Mouse (Mus musculus): ENCODE measurements around the gene Trnp1. TPM values are rescaled to one million over a fixed set of nuclear protein-coding genes. Genes with fewer than 3 reads are reported as not detected.
"Not testable (repeated sequence)": the region's sequence is repeated elsewhere in the genome, so short reads cannot be mapped to it uniquely, and the experiment has no call there.

Gene Trnp1
- total RNA-seq (2022), result 10 to 100 TPM in 1 of 4 experiments, 1 to 10 TPM in 3; 3.1 to 10.6 (median 6.3) TPM

DNA sequence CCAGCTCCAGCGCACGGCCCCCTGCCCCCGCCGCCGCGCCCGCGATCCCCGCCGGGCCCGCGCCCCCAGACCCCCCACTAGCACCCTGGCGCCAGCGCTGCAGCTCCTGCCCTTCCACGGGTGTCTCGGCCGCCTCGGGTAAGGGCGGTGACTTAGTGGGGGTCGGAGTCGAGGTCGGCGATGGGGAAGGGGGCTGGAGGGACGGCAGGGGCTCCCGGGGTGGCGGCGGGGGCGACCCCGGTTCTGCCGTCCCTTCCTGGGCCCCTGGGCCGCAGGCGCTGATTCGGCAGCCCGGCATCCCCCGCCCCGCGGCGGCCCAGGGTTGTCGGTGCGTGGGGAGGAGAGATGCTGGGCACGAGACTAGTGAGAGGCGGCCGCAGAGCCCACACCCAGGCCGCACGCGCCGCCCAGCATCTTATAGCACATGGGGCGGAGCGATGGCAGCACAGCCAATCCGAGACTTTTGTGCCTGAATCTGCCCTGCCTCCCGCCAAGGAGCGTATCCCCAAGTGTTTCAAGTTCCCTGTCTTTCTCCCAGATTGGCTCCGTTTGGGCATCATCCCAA, at the start of gene Trnp1:
TSS of gene Trnp1 (minus strand) at position 391 of the 565 bp plus-strand sequence.
- no peak for DNase-seq

DNA sequence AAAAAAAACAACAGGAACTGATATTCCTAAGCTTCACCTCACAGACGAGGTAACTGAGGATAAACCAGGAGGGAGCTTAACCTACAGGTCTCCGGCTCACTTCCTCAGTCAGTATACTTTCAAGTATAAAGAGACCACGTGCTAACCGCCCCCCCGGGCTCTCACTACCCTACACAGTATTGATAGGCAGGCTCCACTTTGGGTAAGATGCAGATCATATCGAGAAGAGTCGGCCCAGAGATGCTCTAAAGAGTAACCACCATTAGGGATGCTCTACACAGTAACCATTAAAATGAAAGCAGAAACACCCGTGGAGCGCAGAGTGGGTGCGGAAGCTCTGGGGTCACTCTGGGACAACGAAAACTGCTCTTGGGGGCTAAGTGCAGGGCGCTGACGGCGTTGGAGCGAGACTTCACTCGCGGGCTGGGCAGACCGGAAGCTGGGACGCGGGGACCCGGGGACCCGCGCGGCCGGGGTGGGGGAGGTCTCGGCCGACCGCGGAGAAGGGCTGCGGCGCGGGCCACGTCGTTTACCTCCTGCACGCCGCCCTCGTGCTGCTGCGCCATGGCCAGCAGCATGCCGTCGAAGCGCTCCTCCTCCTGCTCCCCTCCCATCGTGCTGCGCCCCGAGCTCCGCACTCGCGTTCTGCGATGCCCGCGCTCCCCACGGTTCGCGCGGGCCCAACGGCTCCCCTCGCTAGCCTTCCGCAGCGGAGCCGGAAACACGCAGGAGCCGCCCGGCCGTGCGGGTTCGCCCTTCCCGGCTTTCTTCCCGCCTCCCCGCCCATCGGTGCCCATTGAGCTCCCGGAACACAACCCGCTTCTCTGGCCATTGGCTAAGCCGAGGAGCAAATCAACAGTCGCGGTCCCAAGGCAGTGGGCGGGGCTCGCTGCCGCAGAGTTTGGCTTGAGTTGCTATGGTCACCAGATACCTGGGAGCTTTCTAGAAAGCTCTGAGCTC, 47.2 kb upstream of the Trnp1 start, which contains the start of gene Nudc:
TSS of gene Nudc (minus strand) at position 725 of the 960 bp plus-strand sequence.
- peak; percentile 97 for DNase-seq

GRCm38 (mm10) chr4:133536652-133537051, 38.3 kb upstream of the Trnp1 start:
- DNase-seq, result peak; percentile 80

DNA sequence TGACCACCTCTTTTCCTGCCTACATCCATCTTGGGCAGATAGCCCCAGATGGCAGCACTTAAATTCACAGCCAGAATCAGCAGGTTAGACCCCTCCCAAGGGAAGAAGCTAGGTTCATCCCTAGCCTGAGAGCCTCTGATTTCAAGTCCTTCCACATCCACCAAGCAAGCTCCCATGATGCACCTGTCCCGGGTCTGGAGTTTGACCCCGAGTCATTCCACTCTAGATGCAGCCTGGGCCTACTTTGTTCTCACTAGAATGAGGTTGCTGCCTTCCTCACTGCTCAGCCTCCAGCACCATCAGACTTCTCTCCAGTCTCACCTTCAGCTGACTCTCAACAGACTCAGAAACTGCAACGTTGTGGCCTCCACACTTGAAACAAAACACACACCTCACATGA, 37.7 kb upstream of the Trnp1 start:
- no peak for DNase-seq

DNA sequence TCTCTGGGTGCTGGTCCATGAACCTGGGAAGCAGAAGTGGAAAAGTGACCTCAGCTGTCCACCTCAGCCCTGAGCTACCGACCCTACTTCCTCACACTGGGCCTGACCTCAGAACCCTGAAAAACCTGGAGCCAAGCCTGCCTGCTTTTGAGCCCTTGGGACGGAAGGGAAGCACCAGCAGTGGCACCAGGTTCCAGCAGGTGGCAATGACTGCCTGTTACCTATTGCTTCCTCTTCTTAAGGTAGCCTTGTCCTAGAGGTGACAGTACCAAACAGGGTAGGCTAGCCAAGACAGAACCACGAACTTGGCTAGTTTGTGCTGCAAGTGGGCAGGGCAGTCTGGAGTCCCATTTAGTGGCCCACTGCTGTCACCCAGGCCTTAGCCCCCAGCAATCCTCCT, 34.4 kb upstream of the Trnp1 start:
- DNase-seq, result no peak

DNA sequence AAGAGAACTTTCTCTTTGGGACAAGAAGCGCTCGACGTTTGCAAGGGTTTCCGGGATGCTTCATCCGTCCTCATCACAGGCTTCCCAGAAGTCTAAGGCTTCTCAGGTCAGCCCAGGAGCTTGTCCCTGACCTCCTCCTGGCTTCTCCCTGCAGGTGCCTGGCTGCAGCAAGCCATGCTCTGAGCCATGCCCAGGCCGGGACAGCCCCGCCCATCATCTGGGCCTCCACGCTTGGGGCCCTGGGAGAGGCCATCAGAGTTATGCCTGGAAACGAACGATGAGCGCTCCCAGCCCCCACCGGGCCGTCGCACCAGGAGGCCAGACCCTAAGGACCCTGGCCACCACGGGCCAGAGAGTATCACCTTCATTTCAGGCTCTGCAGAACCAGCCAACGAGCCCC, 29.4 kb upstream of the Trnp1 start:
- no peak for DNase-seq

- DNase-seq, result no peak
Observed at GRCm38 (mm10) chr4:133521502-133521901, 23.2 kb upstream of the Trnp1 start.

DNA sequence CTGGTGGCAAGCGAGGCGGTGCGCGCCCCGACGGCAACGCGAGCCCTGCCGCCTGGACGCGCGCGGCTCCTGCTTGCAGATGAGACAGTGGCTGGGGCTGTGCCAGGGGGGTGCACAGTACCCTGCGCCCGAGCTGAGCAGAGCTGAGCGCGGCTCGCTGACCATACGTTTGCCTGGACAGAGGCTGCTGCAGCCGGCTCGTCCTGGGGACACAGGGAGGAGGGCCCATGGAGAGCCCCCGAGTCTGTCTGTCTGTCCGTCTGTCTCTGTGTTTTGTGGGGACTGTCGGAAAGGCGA, 21.0 kb upstream of the Trnp1 start:
- no peak for DNase-seq

- no peak for DNase-seq
Observed at GRCm38 (mm10) chr4:133518601-133519368, 20.4 kb upstream of the Trnp1 start, which contains the start of gene Kdf1. TSS of gene Kdf1 (plus strand) at chr4:133518963.

DNA sequence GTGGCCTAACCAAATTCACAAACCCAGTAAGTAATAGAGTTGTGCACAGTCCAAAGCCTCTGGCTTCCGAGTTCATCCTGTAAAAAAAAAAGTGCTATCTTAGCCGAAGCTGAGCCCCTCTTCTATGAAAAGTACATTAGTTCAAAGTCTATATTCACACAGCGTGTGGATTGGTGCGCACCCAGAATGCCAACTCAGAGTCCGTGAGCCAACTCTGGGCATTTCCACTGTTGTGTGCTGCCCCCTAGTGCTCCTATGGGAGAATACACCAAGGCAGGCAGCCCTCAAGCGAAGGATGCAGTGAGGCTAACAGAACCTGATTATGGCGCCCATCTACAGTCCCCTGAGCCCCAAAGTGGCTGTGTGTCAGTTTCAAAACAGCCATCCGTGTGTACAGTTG, 14.6 kb upstream of the Trnp1 start:
- peak; percentile 59 for DNase-seq

DNA sequence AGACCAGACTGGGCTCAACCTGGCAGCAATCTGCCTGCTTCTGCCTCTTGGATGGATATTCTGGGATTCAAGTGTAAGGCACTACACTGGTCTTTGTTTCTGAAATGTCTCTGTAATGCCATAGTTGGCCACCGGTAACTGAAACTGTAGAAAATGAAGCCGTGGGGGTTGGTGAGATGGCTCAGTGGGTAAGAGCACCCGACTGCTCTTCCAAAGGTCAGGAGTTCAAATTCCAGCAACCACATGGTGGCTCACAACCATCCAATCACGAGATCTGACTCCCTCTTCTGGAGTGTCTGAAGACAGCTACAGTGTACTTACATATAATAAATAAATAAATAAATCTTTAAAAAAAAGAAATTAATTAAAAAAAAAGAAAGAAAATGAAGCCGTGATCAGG, 14.2 kb upstream of the Trnp1 start:
- DNase-seq, result not testable (repeated sequence)

DNA sequence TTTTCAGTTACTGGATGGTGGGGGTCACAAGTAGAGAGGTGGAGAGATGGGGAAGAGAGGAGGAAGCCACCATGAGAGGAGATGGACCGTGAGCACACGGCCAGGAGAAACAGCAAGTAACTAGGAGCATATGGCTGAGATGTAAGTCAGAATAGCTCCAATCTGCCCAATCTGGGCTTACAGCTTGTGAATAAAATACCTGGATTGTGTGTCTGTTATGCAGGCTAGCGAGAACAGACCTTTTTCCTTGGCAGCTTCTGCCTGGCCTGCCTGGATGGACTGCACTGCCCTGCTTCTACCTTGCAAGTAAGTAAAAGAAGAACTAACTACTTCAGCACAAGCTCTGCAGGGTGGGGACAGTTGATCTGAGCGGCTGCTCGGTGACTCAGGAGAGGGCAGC, 12.7 kb upstream of the Trnp1 start:
- DNase-seq, result no peak

- no peak for DNase-seq
Observed at GRCm38 (mm10) chr4:133508990-133509389, 10.6 kb upstream of the Trnp1 start.

DNA sequence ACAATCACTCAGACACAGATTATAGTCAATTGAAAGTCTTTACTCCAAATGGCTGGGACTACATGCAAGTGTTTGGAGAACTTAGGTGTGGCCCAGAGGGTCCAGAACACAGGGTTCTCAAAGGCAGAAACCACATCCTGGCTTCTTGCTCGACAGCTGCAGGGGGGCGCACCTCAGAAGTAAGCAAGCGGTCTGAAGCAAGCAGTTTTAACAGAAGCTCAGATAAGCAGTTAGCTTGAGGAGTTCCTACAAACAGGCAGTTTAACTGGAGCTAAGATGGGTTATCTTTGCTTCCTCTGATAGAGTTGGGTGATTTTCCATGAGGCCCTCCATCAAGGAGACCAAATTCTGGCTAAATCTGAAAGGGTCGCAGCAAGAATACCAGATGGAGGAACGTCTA, 8.2 kb upstream of the Trnp1 start:
- no peak for DNase-seq

DNA sequence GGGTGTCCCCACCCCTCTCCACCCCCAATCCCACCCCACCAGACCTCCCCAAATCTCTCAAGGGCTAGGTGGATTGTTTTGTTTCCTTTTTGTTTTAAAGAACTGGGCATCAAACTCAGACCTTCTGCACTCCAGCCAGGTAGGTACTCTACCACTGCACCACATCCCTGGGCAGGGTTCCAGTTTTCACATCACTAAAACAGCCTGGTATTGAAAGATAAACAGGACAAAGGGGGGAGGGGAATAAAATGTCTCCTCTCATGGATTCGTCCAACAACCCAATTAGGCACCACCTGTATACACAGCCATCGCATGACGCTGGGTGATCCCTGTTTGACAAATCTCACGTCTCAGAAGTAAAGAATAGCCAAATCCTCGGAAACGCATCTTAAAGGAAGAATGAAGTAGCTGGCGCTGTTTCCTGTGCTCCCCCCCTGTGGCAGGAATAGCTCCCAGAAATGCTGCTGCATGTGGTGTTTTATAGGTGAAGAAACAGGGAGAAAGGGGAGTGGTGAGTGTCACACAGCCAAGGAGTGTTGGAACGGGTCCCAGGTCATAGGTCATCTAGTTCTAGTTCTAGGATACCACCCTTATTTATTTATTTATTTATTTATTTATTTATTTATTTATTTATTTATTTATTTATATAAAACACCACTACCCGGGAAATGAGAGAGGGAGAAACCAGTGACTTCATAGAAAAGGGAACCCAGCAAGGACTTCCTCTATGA, 6.6 kb upstream of the Trnp1 start:
- no peak for DNase-seq

DNA sequence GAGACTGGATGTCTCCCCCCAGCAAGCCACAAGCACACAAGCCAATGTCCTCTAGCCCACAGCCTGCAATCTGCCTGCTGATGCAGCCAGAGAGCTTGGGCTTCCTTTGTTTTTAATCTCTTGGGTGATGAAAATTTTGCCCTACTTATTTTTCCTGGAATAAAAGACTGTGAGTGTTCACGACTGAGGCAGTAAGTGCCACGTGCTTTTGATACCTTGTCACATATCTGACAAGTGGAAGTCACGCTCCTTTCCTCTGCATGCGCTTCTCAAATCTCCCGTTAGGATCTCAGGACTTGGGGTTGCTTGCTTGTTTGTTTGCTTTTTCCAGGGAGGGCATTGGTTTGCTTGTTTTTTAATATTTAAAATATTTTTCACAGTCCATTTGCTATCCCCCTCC, 6.0 kb upstream of the Trnp1 start:
- no peak for DNase-seq

DNA sequence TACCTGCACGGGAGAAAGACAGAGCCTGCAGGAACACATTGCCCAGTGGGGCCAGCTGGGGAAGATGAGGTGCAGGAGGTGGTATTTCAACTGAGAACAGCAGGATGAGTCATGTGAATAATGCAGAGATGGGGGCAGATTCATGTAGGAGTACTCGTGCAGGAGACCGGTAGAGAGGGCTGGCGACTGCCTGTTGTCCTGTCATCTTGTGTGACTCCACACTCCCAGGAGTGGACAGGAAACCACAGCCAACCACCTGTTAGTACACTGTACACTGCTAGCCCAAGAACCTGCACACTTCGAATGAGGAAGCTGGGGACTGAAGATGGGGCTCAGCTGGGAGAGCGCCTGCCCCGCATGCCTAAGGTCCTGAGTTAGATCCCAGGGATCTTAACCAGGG, 3.2 kb upstream of the Trnp1 start:
- no peak for DNase-seq

GRCm38 (mm10) chr4:133497461-133498159, 740 bp downstream of the Trnp1 start:
- no peak for DNase-seq

GRCm38 (mm10) chr4:133496738-133497445, 1.5 kb downstream of the Trnp1 start:
- no peak for DNase-seq

DNA sequence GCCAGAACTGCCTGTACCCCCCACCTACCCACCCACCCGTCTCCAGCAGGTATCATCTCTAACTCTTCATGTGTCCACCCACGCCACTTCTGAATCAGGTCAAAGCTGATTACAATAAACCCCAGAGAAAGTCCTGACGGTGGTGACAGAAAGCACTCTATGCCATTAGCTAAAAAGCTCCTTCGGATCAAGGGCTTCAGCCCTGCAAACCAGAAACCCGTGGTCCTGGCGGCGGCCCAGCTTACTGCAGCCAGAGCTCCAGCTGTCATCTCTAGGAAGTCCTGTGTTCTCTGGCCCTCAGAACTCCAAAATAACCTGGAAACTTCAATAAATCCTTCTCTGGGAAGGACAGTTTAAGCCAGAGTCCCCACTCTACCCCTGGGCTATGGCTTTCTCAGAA, 2.6 kb downstream of the Trnp1 start:
- no peak for DNase-seq

- no peak for DNase-seq
Observed at GRCm38 (mm10) chr4:133494867-133495266, 3.5 kb downstream of the Trnp1 start.
